Mouse (Mus musculus) limb, embryonic 14.5 days (tissue): Measurements from ENCODE around the gene Tmtc2. TPM values are rescaled to one million over a fixed set of nuclear protein-coding genes. Genes with fewer than 3 reads are reported as not detected.

Source experiments
- ATAC-seq: fragments of 200-750 bp; cut with Nextera tagmentation; 2 replicates; pipeline ENCODE4 v1.8.0; 2017; ENCODE audit warnings: low read depth, moderate number of reproducible peaks, moderate TSS enrichment; ENCODE audit not compliant: low FRiP score
- DNase-seq: peaks from one replicate; pipeline ENCODE4 v3.0.0-alpha.2; 2015; ENCODE audit warnings: low spot score
- H3K27ac ChIP-seq: fragments of 300-500 bp; sonication (generic); replicated peaks from 2 replicates; pipeline ENCODE4 v1.5.1; 2014; ENCODE audit warnings: low read depth, mild to moderate bottlenecking, low read length, moderate library complexity, mixed read lengths
- H3K27me3 ChIP-seq: fragments of 300-500 bp; sonication (generic); 2 replicates; pipeline ENCODE4 v1.6.1; 2014; ENCODE audit warnings: low read length, mixed read lengths; ENCODE audit not compliant: control insufficient read depth, insufficient read depth
- H3K36me3 ChIP-seq: fragments of 300-500 bp; sonication (generic); 2 replicates; pipeline ENCODE4 v1.6.1; 2014; ENCODE audit warnings: mild to moderate bottlenecking, low read length, moderate library complexity, mixed read lengths; ENCODE audit not compliant: control insufficient read depth, insufficient read depth
- H3K4me1 ChIP-seq: fragments of 300-500 bp; sonication (generic); 2 replicates; pipeline ENCODE4 v1.6.1; 2014; ENCODE audit warnings: antibody characterized with exemption, low read length, mixed read lengths; ENCODE audit not compliant: control insufficient read depth, insufficient read depth
- H3K4me2 ChIP-seq: fragments of 300-500 bp; sonication (generic); replicated peaks from 2 replicates; pipeline ENCODE4 v1.6.1; 2014; ENCODE audit warnings: low read depth, mild to moderate bottlenecking, low read length, moderate library complexity; ENCODE audit not compliant: severe bottlenecking
- H3K4me3 ChIP-seq: fragments of 300-500 bp; sonication (generic); replicated peaks from 2 replicates; pipeline ENCODE4 v1.5.1; 2014; ENCODE audit warnings: low read length
- H3K9ac ChIP-seq: fragments of 300-500 bp; sonication (generic); 2 replicates; pipeline ENCODE4 v1.6.1; 2014; ENCODE audit warnings: mild to moderate bottlenecking, low read depth, low read length, moderate library complexity; ENCODE audit not compliant: severe bottlenecking
- H3K9me3 ChIP-seq: fragments of 300-500 bp; sonication (generic); 2 replicates; pipeline ENCODE4 v1.6.1; 2016; ENCODE audit warnings: low read length; ENCODE audit not compliant: control insufficient read depth
- POLR2A ChIP-seq: fragments of 200-500 bp; IDR thresholded peaks from 2 replicates; pipeline ENCODE4 v1.8.0; 2012; ENCODE audit warnings: inconsistent platforms, mild to moderate bottlenecking, moderate library complexity, borderline replicate concordance; ENCODE audit not compliant: insufficient read depth, insufficient read length; ENCODE audit errors: extremely low read depth
- WGBS: fragments of 180-500 bp; shearing (Covaris S2); extraction: QIAGEN DNeasy Blood & Tissue Kit; methylation state at CpG from one replicate; pipeline ENCODE4 v1.1.7; 2014; 5-methylcytosine and 5-hydroxymethylcytosine counted together
- polyA plus RNA-seq, 2 experiments: library from polyadenylated mRNA; depleted of rRNA in 1 of 2; stranded (reverse) in 1 of 2; unstranded in 1 of 2; fragments of >200 nt; fragmentation: Nextera tagmentation in 1 of 2; extraction: Ambion mirVana in 1 of 2; gene quantifications; 2 replicates each; pipeline versions ENCODE4 v1.2.1 to v1.2.3; 2012 to 2014

Gene Tmtc2
- polyA plus RNA-seq, 2 experiments, result 16.5 to 25.0 TPM

GRCm38 (mm10) chr10:105453441-105453840 lies 120.8 kb downstream of the Tmtc2 start:
- ATAC-seq, result no peak
- H3K36me3 ChIP-seq, result no peaks in the 10 kb centered on the region; the same call in 1 of the 2 replicates
- no peak for TF ChIP-seq POLR2A
- no peaks in the 10 kb centered on the region for H3K9me3 ChIP-seq
- DNase-seq, result no peak
- no peak overlapping the region for H3K4me3 ChIP-seq
- H3K27me3 ChIP-seq, result no peaks in the 10 kb centered on the region
- H3K27ac ChIP-seq, result no peak overlapping the region
- 63% methylated on average over 8 of the region's 8 CpGs for WGBS
- H3K4me2 ChIP-seq, result no peak overlapping the region
- H3K9ac ChIP-seq, result no peak overlapping the region
- no peaks in the 10 kb centered on the region for H3K4me1 ChIP-seq

GRCm38 (mm10) chr10:105447191-105447590 lies 127.1 kb downstream of the Tmtc2 start:
- 95% methylated on average over 2 of the region's 2 CpGs for WGBS
- Histone ChIP-seq H3K9ac (no peak overlapping the region), H3K4me3 (no peak overlapping the region), H3K4me2 (no peak overlapping the region), H3K27ac (no peak overlapping the region), H3K9me3 (no peaks in the 10 kb centered on the region), H3K4me1 (no peaks in the 10 kb centered on the region), H3K27me3 (no peaks in the 10 kb centered on the region), H3K36me3 (no peaks in the 10 kb centered on the region; the same call in 1 of the 2 replicates)
- TF ChIP-seq POLR2A, result no peak
- no peak for DNase-seq
- ATAC-seq, result no peak

- no peak for ATAC-seq
- H3K4me3 ChIP-seq, result no peak overlapping the region
- H3K36me3 ChIP-seq, result no peaks in the 10 kb centered on the region
- no peak overlapping the region for H3K4me2 ChIP-seq
- H3K4me1 ChIP-seq, result no peaks in the 10 kb centered on the region
- no peak overlapping the region for H3K9ac ChIP-seq
- no peak for DNase-seq
- no peak for TF ChIP-seq POLR2A
- WGBS, result 58% methylated on average over 3 of the region's 3 CpGs
- no peaks in the 10 kb centered on the region for H3K27me3 ChIP-seq
- H3K9me3 ChIP-seq, result no peaks in the 10 kb centered on the region
- no peak overlapping the region for H3K27ac ChIP-seq
Measured at GRCm38 (mm10) chr10:105444309-105444708, 129.9 kb downstream of the Tmtc2 start.

GRCm38 (mm10) chr10:105434879-105435278 lies 139.4 kb downstream of the Tmtc2 start:
- TF ChIP-seq POLR2A, result no peak
- no peak overlapping the region for H3K27ac ChIP-seq
- no peaks in the 10 kb centered on the region for H3K36me3 ChIP-seq
- H3K9ac ChIP-seq, result no peak overlapping the region
- no peak; the same call in 1 of the 2 replicates for ATAC-seq
- no peak overlapping the region for H3K4me2 ChIP-seq
- H3K9me3 ChIP-seq, result no peaks in the 10 kb centered on the region
- H3K4me1 ChIP-seq, result peaks cover 12% of the 10 kb centered on the region
- DNase-seq, result peak; percentile 28
- no peaks in the 10 kb centered on the region for H3K27me3 ChIP-seq
- no peak overlapping the region for H3K4me3 ChIP-seq
- WGBS, result 34% methylated on average over 5 of the region's 5 CpGs

- 13% methylated on average over 3 of the region's 3 CpGs for WGBS
- H3K4me3 ChIP-seq, result no peak overlapping the region
- ATAC-seq (no peak), DNase-seq (no peak)
- H3K4me1 ChIP-seq, result peaks cover 35% of the 10 kb centered on the region
- H3K36me3 ChIP-seq, result no peaks in the 10 kb centered on the region
- no peak overlapping the region for H3K4me2 ChIP-seq
- no peak overlapping the region for H3K9ac ChIP-seq
- no peaks in the 10 kb centered on the region for H3K27me3 ChIP-seq
- H3K9me3 ChIP-seq, result no peaks in the 10 kb centered on the region
- no peak overlapping the region for H3K27ac ChIP-seq
- no peak for TF ChIP-seq POLR2A
Measured at GRCm38 (mm10) chr10:105430885-105431284, 143.4 kb downstream of the Tmtc2 start.

GRCm38 (mm10) chr10:105430232-105430631 lies 144.0 kb downstream of the Tmtc2 start:
- ATAC-seq (no peak), DNase-seq (no peak)
- H3K4me1 ChIP-seq, result peaks cover 35% of the 10 kb centered on the region
- H3K27ac ChIP-seq, result no peak overlapping the region
- no peak overlapping the region for H3K4me2 ChIP-seq
- no peak overlapping the region for H3K4me3 ChIP-seq
- 20% methylated on average over 5 of the region's 5 CpGs for WGBS
- no peaks in the 10 kb centered on the region for H3K27me3 ChIP-seq
- H3K9ac ChIP-seq, result no peak overlapping the region
- no peaks in the 10 kb centered on the region for H3K36me3 ChIP-seq
- no peaks in the 10 kb centered on the region for H3K9me3 ChIP-seq
- no peak for TF ChIP-seq POLR2A
